Mouse (Mus musculus) brain, embryonic 14.5 days (tissue): ENCODE measurements around the gene Smim4. TPM values are rescaled to one million over a fixed set of nuclear protein-coding genes. Genes with fewer than 3 reads are reported as not detected.

ENCODE experiments used
- DNase-seq: peaks from one replicate; pipeline ENCODE4 v3.0.0-alpha.2; 2011; ENCODE audit warnings: low read depth
- CTCF ChIP-seq: fragments of 200-500 bp; IDR thresholded peaks from 2 replicates; pipeline ENCODE4 v1.5.1; 2012; ENCODE audit warnings: inconsistent platforms, mild to moderate bottlenecking, moderate library complexity, borderline replicate concordance; ENCODE audit not compliant: insufficient read depth, insufficient read length; ENCODE audit errors: extremely low read depth
- POLR2A ChIP-seq: fragments of 200-500 bp; IDR thresholded peaks from 2 replicates; pipeline ENCODE4 v1.6.1; 2012; ENCODE audit warnings: mild to moderate bottlenecking, inconsistent platforms, borderline replicate concordance; ENCODE audit not compliant: poor library complexity, insufficient read depth, insufficient read length, severe bottlenecking; ENCODE audit errors: extremely low read depth
- polyA plus RNA-seq: library from polyadenylated mRNA; depleted of rRNA; stranded (reverse); fragments of >200 nt; gene quantifications from 2 replicates; pipeline ENCODE4 v1.2.3, GENCODE M21; 2012

Gene Smim4
- polyA plus RNA-seq, 1 experiment, result 31.2 TPM

DNA sequence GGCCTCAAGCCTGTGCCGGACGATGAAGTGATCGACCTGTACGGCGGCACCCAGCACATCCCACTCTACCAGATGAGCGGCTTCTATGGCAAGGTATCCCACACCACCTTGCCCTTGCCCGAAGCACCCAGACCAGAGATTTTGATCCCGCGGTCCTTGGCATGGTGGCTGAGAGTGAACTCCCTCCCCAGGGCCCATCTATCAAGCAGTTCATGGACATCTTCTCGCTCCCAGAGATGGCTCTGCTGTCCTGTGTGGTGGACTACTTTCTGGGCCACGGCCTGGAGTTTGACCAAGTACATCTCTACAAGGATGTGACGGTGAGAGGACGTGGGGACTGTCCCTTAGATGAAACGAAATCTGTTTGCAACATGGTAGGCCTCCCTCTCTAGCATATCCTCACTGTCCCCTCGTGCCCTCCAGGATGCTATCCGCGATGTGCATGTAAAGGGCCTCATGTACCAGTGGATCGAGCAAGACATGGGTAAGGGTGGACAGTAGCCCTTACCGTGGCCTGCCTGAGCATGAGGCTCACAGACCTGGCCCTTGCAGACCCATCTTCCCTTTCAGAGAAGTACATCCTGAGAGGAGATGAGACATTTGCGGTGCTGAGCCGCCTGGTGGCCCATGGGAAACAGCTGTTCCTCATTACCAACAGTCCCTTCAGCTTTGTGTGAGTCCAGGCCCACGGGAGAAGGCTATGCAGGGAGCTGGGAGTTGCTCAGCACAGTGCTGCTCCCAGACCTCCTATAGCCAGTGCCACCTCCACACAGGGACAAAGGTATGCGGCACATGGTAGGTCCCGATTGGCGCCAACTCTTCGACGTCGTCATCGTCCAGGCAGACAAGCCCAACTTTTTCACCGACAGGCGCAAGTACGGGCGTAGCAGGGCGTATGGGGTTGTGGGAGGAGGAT lies 7.0 kb upstream of the Smim4 start:
- TF ChIP-seq CTCF (no peak), POLR2A (no peak)
- no peak for DNase-seq

DNA sequence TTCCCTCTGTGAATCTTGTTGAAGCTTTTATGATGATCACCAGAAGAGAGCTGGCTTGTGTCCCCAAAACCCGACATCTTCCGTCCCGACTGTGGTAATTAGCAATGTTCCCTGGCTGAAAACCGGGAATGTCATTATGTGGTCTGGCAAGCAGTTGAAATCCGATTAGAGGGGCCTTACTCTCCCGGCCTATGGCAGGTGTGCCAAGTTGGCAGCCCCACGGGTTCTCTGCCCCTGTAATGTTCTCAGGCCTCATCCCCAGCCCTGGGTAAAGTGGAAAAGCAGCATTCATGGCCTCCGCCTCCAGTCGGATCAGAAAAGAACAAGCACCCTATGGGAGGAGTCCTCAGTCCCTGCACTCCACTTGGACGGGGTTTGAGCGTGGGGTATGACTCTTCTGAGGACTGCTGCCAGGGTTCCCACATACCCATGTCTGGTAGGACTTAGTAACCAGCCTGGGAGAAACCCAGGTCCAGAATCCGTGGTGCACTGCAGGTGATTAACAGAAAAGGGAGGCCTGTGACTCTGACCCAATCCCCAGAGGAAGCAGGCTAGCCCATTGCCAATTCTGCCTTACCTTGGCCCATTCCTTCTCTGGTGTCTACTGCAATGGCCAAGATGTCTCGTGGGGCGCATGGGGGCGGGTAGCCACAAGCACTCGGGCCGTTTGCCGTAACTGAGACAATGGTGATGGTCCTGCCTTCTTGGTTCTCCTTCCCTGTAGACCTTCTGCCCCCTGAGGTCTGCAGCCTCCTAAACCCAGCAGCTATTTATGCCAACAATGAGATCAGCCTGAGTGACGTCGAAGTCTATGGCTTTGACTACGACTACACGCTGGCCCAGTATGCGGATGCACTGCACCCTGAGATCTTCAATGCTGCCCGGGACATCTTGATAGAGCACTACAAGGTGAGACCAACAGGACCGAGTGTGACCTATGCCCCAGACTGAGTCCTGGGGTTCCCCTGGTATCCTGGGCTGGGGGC lies 5.6 kb upstream of the Smim4 start:
- TF ChIP-seq POLR2A (no peak), CTCF (no peak)
- DNase-seq, result peak; percentile 91

DNA sequence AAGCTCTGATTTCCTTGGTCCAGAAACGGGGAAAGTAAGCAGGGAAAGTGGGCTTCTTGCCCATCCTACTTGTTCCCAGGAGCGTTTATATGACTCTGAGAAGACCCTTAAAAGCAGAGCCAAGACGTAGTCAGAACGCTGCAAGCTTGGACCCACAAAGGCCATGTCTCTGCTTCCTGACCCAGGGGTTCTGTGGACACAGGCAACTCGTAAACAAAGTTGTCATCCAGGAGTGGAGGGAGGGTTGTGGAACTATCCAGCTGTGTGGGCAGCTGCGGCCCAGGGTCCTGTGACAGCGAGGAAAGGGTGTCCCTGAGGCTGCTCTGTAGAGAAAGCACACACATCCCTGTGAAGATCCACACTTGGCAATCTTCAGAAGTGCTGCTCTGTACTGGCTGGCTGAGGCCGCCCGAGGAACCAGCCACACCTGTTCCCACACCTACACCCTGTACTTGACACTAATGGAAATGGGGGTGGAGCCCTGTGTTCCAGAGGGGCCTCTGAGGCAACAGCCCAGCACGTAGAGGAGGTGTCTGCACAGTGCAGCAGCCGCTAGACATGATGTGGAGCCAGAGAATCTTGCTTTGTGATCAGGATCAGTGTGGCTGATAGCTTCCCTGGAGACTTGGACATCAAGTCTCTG lies 4.4 kb upstream of the Smim4 start:
- peak; percentile 47 for DNase-seq
- no peak for TF ChIP-seq POLR2A
- TF ChIP-seq CTCF, result no peak

DNA sequence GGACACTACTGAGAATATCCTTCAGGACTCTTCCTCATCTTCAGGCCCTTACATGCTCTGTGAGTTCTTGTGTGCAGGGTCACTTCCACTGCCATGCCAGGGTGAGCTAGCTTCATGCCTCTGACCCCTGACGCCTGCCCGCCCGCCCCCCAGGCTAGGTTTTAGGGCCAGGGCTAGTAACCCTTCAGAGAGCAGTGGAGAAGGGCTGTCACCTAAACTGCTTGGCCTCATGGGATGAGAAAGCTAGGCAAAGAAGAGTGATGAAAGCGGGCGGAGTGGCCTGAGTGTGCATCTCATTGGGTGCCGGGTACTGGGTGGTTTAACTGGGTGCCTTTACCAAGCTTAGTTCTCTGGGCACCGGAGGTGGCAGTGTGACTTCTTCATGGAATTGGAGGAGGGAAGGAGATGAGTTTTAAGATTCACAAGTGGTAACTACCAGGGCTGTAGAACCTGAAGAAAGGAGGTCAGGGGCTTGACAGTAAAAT lies 3.8 kb upstream of the Smim4 start:
- DNase-seq, result no peak
- TF ChIP-seq POLR2A, result no peak
- no peak for TF ChIP-seq CTCF

DNA sequence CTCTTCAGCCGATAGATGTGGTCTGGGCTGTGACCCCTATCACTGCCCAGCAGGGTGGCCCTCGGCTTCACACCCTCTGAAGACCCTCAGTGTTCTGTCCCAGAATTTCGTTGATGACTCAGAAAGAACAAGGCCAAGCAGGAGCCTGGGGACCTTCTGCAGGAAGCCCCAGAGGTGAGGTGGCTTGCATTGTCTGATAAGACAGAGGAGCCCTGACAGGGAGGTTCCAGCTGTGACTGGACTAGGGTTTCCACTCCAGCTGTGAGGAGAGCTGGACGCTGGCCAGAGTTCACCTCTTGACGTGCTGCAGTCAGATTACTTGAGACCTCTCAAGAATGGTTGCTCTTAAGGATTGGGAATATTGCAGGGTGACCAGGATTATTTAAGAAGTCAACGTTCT lies 3.3 kb upstream of the Smim4 start:
- peak; percentile 20 for DNase-seq
- TF ChIP-seq CTCF (no peak), POLR2A (no peak)

GRCm38 (mm10) chr14:31131272-31131821 lies 2.6 kb upstream of the Smim4 start:
- TF ChIP-seq CTCF (no peak), POLR2A (no peak)
- peak; percentile 65 for DNase-seq

GRCm38 (mm10) chr14:31130236-31131220 lies 1.8 kb upstream of the Smim4 start, which contains the start of gene Nt5dc2:
Nt5dc2 (plus strand) TSS chr14:31131053.
- DNase-seq, result peak; percentile 97
- TF ChIP-seq POLR2A (peak; percentile 94), CTCF (peak; percentile 19; the same call in 1 of the 2 replicates)

GRCm38 (mm10) chr14:31129326-31130235 lies 825 bp upstream of the Smim4 start:
- TF ChIP-seq CTCF (no peak), POLR2A (no peak)
- DNase-seq, result peak; percentile 28
